Mouse (Mus musculus) midbrain, embryonic 11.5 days (tissue): ENCODE data around the gene Gnao1. TPM values are rescaled to one million over a fixed set of nuclear protein-coding genes. Genes with fewer than 3 reads are reported as not detected.

Source experiments
- ATAC-seq: fragments of 200-750 bp; cut with Nextera tagmentation; 2 replicates; pipeline ENCODE4 v1.8.0; 2017; ENCODE audit warnings: moderate TSS enrichment, moderate library complexity; ENCODE audit not compliant: low FRiP score
- DNase-seq: peaks from one replicate; pipeline ENCODE4 v3.0.0; 2015; ENCODE audit warnings: low spot score; ENCODE audit errors: missing footprints
- H3K27ac ChIP-seq: fragments of 300-500 bp; sonication (generic); 2 replicates; pipeline ENCODE4 v1.5.1; 2014; ENCODE audit warnings: low read depth, low read length
- H3K27me3 ChIP-seq: fragments of 300-500 bp; sonication (generic); 2 replicates; pipeline ENCODE4 v1.6.1; 2014; ENCODE audit warnings: mild to moderate bottlenecking, low read length, moderate library complexity, mixed read lengths; ENCODE audit not compliant: control insufficient read depth, insufficient read depth
- H3K36me3 ChIP-seq: fragments of 300-500 bp; sonication (generic); 2 replicates; pipeline ENCODE4 v1.6.1; 2014; ENCODE audit warnings: mild to moderate bottlenecking, low read length, moderate library complexity, mixed read lengths; ENCODE audit not compliant: control insufficient read depth, insufficient read depth
- H3K4me1 ChIP-seq: fragments of 300-500 bp; sonication (generic); 2 replicates; pipeline ENCODE4 v1.6.1; 2014; ENCODE audit warnings: low read length; ENCODE audit not compliant: control insufficient read depth, insufficient read depth
- H3K4me2 ChIP-seq: fragments of 300-500 bp; sonication (generic); 2 replicates; pipeline ENCODE4 v1.6.1; 2014; ENCODE audit warnings: mild to moderate bottlenecking, moderate library complexity
- H3K4me3 ChIP-seq: fragments of 300-500 bp; sonication (generic); 2 replicates; pipeline ENCODE4 v1.5.1; 2014; ENCODE audit warnings: low read depth, low read length
- H3K9ac ChIP-seq: fragments of 300-500 bp; sonication (generic); 2 replicates; pipeline ENCODE4 v1.6.1; 2014; ENCODE audit warnings: low read length
- H3K9me3 ChIP-seq: fragments of 300-500 bp; sonication (generic); 2 replicates; pipeline ENCODE4 v1.6.1; 2016; ENCODE audit warnings: low read length; ENCODE audit not compliant: control insufficient read depth
- WGBS: fragments of 180-500 bp; shearing (Covaris S2); extraction: QIAGEN DNeasy Blood & Tissue Kit; methylation state at CpG from one replicate; pipeline ENCODE4 v1.1.7; 2014; 5-methylcytosine and 5-hydroxymethylcytosine counted together
- polyA plus RNA-seq: library from polyadenylated mRNA; unstranded; fragments of >200 nt; fragmentation: Nextera tagmentation; extraction: Ambion mirVana; gene quantifications from 2 replicates; pipeline ENCODE4 v1.2.1, GENCODE M21; 2014

The Gnao1 gene
- polyA plus RNA-seq, 1 experiment from 2014 or later, result 32.1 TPM

DNA sequence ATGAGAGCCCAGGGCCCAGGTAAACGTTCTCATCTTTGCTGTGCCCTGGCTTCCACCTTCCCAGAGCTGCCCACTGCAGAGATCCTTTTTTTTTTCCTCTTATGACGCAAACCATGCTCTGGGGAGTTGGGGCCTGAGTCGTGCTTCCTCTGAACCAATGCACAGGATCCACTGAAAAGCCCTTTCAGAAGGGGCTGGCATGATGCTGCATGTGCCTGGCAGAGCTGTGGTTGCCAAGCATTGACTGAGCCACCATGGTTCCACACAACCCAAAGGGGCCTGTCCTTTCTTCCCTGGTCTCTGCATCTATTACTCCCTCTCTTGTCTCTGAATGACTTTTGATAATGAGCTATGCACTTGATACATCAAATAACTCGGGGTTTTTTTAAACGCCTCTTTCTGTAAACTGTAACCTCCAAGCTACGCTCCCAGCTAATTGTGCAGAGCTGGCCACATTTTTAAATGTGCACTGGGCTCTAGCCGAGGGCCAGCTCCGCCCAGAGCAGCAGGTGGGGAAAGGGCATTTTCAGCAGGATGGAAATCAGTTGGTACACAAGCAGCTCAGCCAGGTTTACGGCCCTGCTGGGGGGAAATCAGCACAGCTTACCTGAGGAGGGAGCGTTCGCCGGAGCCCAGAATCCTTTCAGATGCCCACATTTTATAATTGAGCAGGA is 110.3 kb downstream of the Gnao1 start:
- peaks cover 55% of the 10 kb centered on the region for H3K4me1 ChIP-seq
- H3K9ac ChIP-seq, result no peak overlapping the region
- H3K36me3 ChIP-seq, result no peaks in the 10 kb centered on the region
- no peaks in the 10 kb centered on the region for H3K27me3 ChIP-seq
- no peak overlapping the region for H3K4me2 ChIP-seq
- no peak for ATAC-seq
- no peak for DNase-seq
- H3K9me3 ChIP-seq, result no peaks in the 10 kb centered on the region
- H3K4me3 ChIP-seq, result no peak overlapping the region
- no peak overlapping the region for H3K27ac ChIP-seq
- WGBS, result 48% methylated on average over 12 of the region's 12 CpGs

DNA sequence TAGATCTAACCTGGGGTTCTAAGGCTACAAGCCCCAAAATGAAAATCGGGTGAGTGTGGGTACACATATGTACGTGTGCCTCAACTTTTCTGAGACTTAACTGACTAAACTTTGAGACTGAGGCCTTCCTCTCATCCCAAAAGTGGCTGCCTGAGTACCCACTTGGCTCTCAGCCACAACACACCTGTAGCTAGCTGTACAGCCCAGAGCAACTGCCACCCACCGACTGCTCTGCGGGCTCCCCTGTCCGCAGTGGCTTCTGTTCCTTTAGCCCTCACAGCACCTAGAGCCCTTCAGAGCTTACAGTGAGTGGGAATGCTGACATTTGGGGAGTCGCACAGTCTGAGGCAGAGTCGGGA is 110.8 kb downstream of the Gnao1 start:
- Histone ChIP-seq H3K4me1 (peaks cover 55% of the 10 kb centered on the region), H3K36me3 (no peaks in the 10 kb centered on the region), H3K4me3 (no peak overlapping the region), H3K9ac (no peak overlapping the region), H3K27me3 (no peaks in the 10 kb centered on the region), H3K27ac (no peak overlapping the region), H3K9me3 (no peaks in the 10 kb centered on the region), H3K4me2 (no peak overlapping the region)
- 76% methylated on average over 7 of the region's 7 CpGs for WGBS
- ATAC-seq (no peak), DNase-seq (no peak)

DNA sequence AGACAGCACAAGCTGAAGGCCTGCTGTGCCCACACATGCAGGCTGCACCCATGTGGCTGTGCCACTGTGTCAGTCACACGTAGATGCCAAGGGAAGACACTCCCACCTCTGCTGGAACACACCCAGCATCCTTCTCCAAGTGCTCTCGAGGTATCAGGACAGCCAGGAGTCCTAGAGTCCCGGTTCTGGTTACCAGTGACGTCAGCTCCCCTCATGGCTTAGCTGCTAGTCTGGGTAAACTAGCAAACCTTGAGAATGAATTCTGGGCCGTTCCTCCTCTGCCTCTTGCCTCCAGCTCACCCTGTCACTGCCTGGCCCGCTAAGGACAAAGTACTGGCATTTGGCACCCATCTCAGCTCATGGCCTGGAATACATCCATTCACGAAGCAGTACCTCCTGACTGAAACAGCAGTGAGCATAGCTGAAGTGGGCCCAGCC is 114.2 kb downstream of the Gnao1 start:
- no peak overlapping the region for H3K27ac ChIP-seq
- WGBS, result 87% methylated on average over 7 of the region's 7 CpGs
- no peaks in the 10 kb centered on the region for H3K27me3 ChIP-seq
- H3K4me2 ChIP-seq, result no peak overlapping the region
- ATAC-seq (no peak), DNase-seq (peak; percentile 56)
- no peaks in the 10 kb centered on the region for H3K9me3 ChIP-seq
- H3K9ac ChIP-seq, result no peak overlapping the region
- peaks cover 32% of the 10 kb centered on the region for H3K4me1 ChIP-seq
- no peak overlapping the region for H3K4me3 ChIP-seq
- no peaks in the 10 kb centered on the region for H3K36me3 ChIP-seq

DNA sequence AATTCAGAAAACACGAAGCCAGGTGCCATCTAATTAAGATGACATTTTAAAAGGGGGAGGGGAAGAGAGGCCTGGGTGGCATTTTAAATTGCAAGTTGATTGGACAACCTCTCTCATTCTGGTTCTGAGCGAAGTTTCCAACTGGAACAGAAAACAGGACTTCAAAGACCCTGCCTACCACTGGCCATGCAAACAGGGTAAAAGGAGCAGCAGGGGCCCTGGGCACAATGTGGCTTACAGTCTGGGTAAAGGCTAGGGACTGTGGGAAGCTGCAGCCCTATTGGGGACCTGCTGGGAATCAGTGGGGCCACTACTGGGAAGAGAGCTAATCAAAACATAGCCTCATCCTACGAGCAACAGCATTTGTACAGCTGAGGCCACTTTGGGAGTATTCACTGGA is 115.7 kb downstream of the Gnao1 start:
- Histone ChIP-seq H3K27ac (no peak overlapping the region), H3K4me1 (peaks cover 17% of the 10 kb centered on the region)

DNA sequence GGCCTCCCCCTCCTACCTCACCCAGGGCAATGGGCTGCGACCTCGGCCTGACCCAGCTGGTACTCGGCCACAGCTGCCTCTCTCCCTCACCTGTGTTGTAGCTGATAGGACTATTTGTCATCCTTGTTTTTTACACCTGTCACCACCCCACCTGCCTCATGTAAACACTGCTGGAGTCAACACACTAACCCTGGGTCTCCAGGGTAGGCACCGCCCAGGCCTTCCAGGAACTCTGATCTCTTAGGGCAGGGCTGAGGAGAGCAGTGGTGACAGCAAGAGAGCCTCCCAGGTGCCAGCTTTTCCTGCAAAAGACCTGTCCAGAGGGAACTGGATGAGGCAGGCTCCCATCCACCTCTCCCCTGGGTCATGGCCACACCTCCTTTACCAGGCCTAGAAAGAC is 119.5 kb downstream of the Gnao1 start:
- H3K36me3 ChIP-seq, result no peaks in the 10 kb centered on the region
- 83% methylated on average over 4 of the region's 4 CpGs for WGBS
- ATAC-seq (no peak), DNase-seq (no peak)
- H3K4me3 ChIP-seq, result no peak overlapping the region
- no peaks in the 10 kb centered on the region for H3K9me3 ChIP-seq
- H3K27me3 ChIP-seq, result no peaks in the 10 kb centered on the region
- H3K27ac ChIP-seq, result no peak overlapping the region
- no peak overlapping the region for H3K4me2 ChIP-seq
- no peak overlapping the region for H3K9ac ChIP-seq
- H3K4me1 ChIP-seq, result 0 out of 2 replicates have a peak, but pooled peaks cover 3% of the 10 kb centered on the region

More for the DNA sequence above, 115.7 kb downstream of the Gnao1 start:
- ATAC-seq (no peak), DNase-seq (no peak)
- 25% methylated on average over 3 of the region's 3 CpGs for WGBS
- H3K9ac ChIP-seq, result no peak overlapping the region
- H3K36me3 ChIP-seq, result no peaks in the 10 kb centered on the region
- no peaks in the 10 kb centered on the region for H3K27me3 ChIP-seq
- no peaks in the 10 kb centered on the region for H3K9me3 ChIP-seq
- no peak overlapping the region for H3K4me2 ChIP-seq
- no peak overlapping the region for H3K4me3 ChIP-seq

DNA sequence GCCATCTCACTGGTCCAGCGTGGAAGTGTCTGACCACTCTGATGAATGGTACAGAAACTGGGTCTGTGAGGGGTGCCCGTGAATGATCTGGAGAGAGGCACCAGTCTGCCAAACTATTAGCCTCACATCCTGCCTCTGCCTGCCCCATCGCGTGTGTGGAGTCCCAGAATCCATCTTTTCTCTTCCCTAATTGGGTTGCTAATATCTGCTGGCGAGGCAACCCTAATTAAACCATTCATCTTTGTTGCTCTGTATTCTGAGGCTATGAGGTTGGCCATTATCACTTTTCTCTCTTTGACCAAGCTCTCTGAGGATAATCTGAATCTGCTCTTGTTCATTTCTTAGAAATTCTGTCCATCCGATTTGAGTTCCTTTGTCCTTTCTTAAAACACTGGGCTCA is 121.6 kb downstream of the Gnao1 start:
- H3K4me2 ChIP-seq, result no peak overlapping the region
- WGBS, result 76% methylated on average over 6 of the region's 6 CpGs
- H3K4me1 ChIP-seq, result no peaks in the 10 kb centered on the region
- no peaks in the 10 kb centered on the region for H3K9me3 ChIP-seq
- no peak for ATAC-seq
- H3K4me3 ChIP-seq, result no peak overlapping the region
- no peaks in the 10 kb centered on the region for H3K27me3 ChIP-seq
- H3K36me3 ChIP-seq, result no peaks in the 10 kb centered on the region
- no peak overlapping the region for H3K9ac ChIP-seq
- H3K27ac ChIP-seq, result no peak overlapping the region
- DNase-seq, result no peak

DNA sequence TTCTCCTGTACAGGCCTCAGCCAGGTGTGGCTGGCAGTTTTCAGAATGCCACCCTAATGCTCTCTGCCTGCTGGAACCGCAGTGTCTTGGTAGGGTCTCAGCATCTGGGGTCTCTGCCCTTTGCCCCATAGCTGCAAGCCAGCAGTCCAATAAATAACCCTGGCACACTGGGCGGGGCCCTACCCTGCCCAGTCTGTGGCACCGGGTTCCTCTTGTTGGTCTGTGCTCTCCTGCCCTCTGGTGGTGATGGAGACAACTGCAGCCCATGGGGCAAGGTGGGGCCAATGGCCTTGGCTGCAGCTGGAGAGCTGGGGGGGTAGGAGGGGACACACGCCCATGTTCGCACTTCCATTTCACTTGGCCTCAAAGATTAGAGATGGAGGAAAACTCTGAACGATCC is 123.1 kb downstream of the Gnao1 start:
- no peaks in the 10 kb centered on the region for H3K4me1 ChIP-seq
- DNase-seq, result peak; percentile 98
- H3K4me3 ChIP-seq, result no peak overlapping the region
- WGBS, result 42% methylated on average over 6 of the region's 6 CpGs
- no peaks in the 10 kb centered on the region for H3K27me3 ChIP-seq
- H3K9ac ChIP-seq, result no peak overlapping the region
- no peaks in the 10 kb centered on the region for H3K9me3 ChIP-seq
- no peak overlapping the region for H3K4me2 ChIP-seq
- no peaks in the 10 kb centered on the region for H3K36me3 ChIP-seq
- peak; percentile 84 for ATAC-seq
- no peak overlapping the region for H3K27ac ChIP-seq

DNA sequence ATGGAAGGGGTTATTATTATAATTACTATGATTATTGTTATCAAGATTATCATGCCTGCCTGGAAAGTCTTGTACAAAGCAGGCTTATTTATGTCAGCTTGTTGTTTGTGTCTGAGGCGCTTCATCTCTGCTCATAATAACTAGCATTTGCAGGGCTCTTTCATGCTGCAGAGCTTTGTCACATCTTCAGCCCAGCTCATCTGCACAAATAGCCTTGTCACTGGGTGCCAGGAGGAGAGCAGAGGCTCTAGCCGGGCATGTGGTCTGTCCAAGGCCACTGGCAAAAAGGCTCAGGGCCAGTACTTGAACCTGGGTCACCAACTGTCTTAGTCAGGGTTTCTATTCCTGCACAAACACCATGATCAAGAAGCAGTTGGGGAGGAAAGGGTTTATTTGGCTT is 123.5 kb downstream of the Gnao1 start:
- WGBS, result 83% methylated on average over 2 of the region's 2 CpGs
- H3K4me1 ChIP-seq, result no peaks in the 10 kb centered on the region
- H3K4me2 ChIP-seq, result no peak overlapping the region
- ATAC-seq (no peak), DNase-seq (no peak)
- H3K36me3 ChIP-seq, result no peaks in the 10 kb centered on the region
- H3K4me3 ChIP-seq, result no peak overlapping the region
- no peaks in the 10 kb centered on the region for H3K9me3 ChIP-seq
- H3K27me3 ChIP-seq, result no peaks in the 10 kb centered on the region
- no peak overlapping the region for H3K27ac ChIP-seq
- H3K9ac ChIP-seq, result no peak overlapping the region

DNA sequence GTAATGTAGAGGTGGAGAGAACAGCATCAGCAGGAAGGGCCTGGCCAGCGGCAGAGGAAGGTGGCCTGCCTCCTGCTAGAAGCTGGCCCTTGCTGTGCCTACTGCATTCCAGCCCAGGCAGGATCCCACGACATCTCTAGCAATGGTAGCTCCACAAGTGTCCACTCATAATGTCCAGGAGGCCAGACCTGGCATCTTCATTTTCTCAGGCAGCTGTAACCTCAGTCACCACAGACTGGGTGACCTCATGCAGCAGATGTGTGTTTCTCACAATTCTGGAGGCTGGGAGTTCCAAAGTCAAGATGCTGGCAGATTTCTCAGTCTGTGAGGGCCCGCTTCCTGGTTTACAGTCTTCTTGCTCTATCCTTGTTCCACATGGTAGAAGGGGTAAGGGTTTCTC is 128.4 kb downstream of the Gnao1 start:
- no peaks in the 10 kb centered on the region for H3K36me3 ChIP-seq
- 94% methylated on average over 3 of the region's 3 CpGs for WGBS
- no peak for ATAC-seq
- H3K4me1 ChIP-seq, result no peaks in the 10 kb centered on the region
- H3K27me3 ChIP-seq, result no peaks in the 10 kb centered on the region
- no peak overlapping the region for H3K4me3 ChIP-seq
- no peaks in the 10 kb centered on the region for H3K9me3 ChIP-seq
- no peak overlapping the region for H3K4me2 ChIP-seq
- no peak for DNase-seq
- no peak overlapping the region for H3K27ac ChIP-seq
- no peak overlapping the region for H3K9ac ChIP-seq
